Mouse (Mus musculus) lung, postnatal 0 days (tissue): ENCODE data around the gene Mlst8. TPM values are rescaled to one million over a fixed set of nuclear protein-coding genes. Genes with fewer than 3 reads are reported as not detected.

Source experiments
- ATAC-seq: fragments of 200-750 bp; cut with Nextera tagmentation; 2 replicates; pipeline ENCODE4 v1.8.0; 2017; ENCODE audit warnings: moderate library complexity
- DNase-seq: peaks from one replicate; pipeline ENCODE4 v3.0.0-alpha.2; 2016; ENCODE audit warnings: low spot score
- H3K27ac ChIP-seq: fragments of 300-500 bp; sonication (generic); 2 replicates; pipeline ENCODE4 v1.5.1; 2014; ENCODE audit warnings: antibody characterized with exemption, mild to moderate bottlenecking, low read length, mixed read lengths
- H3K27me3 ChIP-seq: fragments of 300-500 bp; sonication (generic); replicated peaks from 2 replicates; pipeline ENCODE4 v1.6.1; 2014; ENCODE audit warnings: low read length, mixed read lengths; ENCODE audit not compliant: insufficient read depth
- H3K36me3 ChIP-seq: fragments of 300-500 bp; sonication (generic); 2 replicates; pipeline ENCODE4 v1.6.1; 2014; ENCODE audit warnings: low read length, mixed read lengths; ENCODE audit not compliant: insufficient read depth
- H3K4me1 ChIP-seq: fragments of 300-500 bp; sonication (generic); 2 replicates; pipeline ENCODE4 v1.6.1; 2014; ENCODE audit warnings: antibody characterized with exemption, low read depth, low read length, mixed read lengths; ENCODE audit not compliant: insufficient read depth
- H3K4me2 ChIP-seq: fragments of 300-500 bp; sonication (generic); replicated peaks from 2 replicates; pipeline ENCODE4 v1.6.1; 2014; ENCODE audit warnings: low read depth, mild to moderate bottlenecking, low read length, moderate library complexity, mixed read lengths
- H3K4me3 ChIP-seq: fragments of 300-500 bp; sonication (generic); 2 replicates; pipeline ENCODE4 v1.5.1; 2014; ENCODE audit warnings: low read depth, low read length
- H3K9ac ChIP-seq: fragments of 300-500 bp; sonication (generic); replicated peaks from 2 replicates; pipeline ENCODE4 v1.6.1; 2014; ENCODE audit warnings: low read depth, mild to moderate bottlenecking
- H3K9me3 ChIP-seq: fragments of 300-500 bp; sonication (generic); 2 replicates; pipeline ENCODE4 v1.6.1; 2016; ENCODE audit warnings: low read length, mixed read lengths
- CTCF ChIP-seq: IDR thresholded peaks from 2 replicates; pipeline ENCODE4 v1.5.1; 2016; ENCODE audit warnings: antibody characterized with exemption, mild to moderate bottlenecking
- EP300 ChIP-seq: IDR thresholded peaks from 2 replicates; pipeline ENCODE4 v1.6.1; 2016; ENCODE audit warnings: antibody characterized with exemption, mild to moderate bottlenecking, control low read depth
- WGBS: fragments of 180-500 bp; shearing (Covaris S2); extraction: QIAGEN DNeasy Blood & Tissue Kit; methylation state at CpG from one replicate; pipeline ENCODE4 v1.1.7; 2014; 5-methylcytosine and 5-hydroxymethylcytosine counted together
- polyA plus RNA-seq: library from polyadenylated mRNA; unstranded; fragments of >200 nt; fragmentation: Nextera tagmentation; extraction: Ambion mirVana; gene quantifications from 2 replicates; pipeline ENCODE4 v1.2.1, GENCODE M21; 2015

Mlst8 gene
- polyA plus RNA-seq, 1 experiment from 2014 or later: 14.4 TPM

DNA sequence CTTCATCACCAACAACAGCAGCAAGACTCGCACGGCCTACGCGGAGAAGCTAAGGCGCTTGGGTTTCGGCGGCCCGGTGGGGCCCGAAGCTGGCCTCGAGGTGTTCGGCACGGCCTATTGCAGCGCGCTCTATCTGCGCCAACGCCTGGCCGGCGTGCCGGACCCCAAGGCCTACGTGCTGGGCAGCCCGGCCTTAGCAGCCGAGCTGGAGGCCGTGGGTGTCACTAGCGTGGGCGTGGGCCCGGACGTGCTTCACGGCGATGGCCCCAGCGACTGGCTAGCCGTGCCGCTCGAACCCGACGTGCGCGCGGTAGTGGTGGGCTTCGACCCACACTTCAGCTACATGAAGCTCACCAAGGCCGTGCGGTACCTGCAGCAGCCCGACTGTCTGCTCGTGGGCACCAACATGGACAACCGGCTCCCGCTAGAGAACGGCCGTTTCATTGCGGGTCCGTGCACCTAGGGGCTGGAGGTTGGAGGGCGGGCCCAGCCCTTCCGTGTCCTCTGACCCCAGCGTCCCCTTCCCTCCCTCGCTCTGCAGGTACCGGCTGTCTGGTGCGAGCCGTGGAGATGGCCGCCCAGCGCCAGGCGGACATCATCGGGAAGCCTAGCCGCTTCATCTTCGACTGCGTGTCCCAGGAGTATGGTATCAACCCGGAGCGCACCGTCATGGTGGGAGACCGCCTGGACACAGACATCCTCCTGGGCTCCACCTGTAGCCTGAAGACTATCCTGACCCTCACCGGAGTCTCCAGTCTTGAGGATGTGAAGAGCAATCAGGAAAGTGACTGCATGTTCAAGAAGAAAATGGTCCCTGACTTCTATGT is 8.0 kb downstream of the Mlst8 start:
- peak overlapping the region; percentile 85 for H3K4me2 ChIP-seq
- H3K9ac ChIP-seq: peak overlapping the region; percentile 64
- DNase-seq (peak; percentile 46), ATAC-seq (peak; percentile 43)
- peak overlapping the region; percentile 73 for H3K4me3 ChIP-seq
- H3K27ac ChIP-seq: peak overlapping the region; percentile 75
- no peaks in the 10 kb centered on the region for H3K9me3 ChIP-seq
- no peak for TF ChIP-seq CTCF
- TF ChIP-seq EP300: no peak
- peaks cover 20% of the 10 kb centered on the region; the same call in 1 of the 2 replicates for H3K4me1 ChIP-seq
- no peaks in the 10 kb centered on the region for H3K27me3 ChIP-seq
- under 1% methylated on average over 64 of the region's 68 CpGs for WGBS
- H3K36me3 ChIP-seq: peaks cover 12% of the 10 kb centered on the region; the same call in 1 of the 2 replicates

DNA sequence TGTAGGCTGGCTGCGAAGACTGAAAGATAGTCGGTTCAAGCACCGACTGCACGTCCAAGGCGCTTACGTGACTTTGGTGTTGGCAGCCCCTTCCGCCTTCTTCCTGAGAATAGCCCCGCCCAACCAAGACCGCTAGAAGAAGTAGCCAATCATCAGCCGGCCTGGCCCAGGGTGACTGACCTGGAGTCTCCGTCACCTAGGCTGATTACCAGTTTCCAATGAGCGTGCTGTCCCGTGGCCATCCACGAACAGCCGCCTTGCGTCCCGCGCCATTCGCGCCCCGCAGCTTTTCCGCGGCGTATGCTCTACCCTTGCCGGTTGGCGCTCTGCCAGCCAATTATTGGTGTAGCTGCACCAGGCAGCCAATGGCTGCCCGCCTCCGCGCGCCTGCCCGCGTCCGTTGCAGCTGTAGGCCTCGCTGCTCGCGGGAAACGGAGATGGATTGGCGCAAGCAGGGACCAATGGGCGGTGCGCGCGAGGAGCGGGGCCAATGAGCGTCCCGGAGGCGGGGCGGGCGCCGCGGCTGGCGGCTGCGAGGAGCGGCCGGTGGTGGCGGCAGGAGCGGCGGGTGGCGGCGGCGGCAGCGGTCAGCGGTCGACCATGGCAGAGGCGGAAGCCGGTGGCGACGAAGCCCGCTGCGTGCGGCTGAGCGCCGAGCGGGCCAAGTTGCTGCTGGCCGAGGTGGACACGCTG is 8.8 kb downstream of the Mlst8 start, which contains the start of the genes E4f1 and Pgp:
Gene E4f1 (minus strand): TSS at position 404 of the 693 bp plus-strand sequence.
Gene Pgp (plus strand): TSS at position 483 of the 693 bp plus-strand sequence.
- Histone ChIP-seq H3K36me3 (0 out of 2 replicates have a peak, but pooled peaks cover 4% of the 10 kb centered on the region), H3K9me3 (no peaks in the 10 kb centered on the region), H3K27me3 (no peaks in the 10 kb centered on the region), H3K4me3 (peak within 1 kb of the TSS; percentile 73), H3K9ac (peak within 1 kb of the TSS; percentile 64), H3K4me1 (peaks cover 20% of the 10 kb centered on the region; the same call in 1 of the 2 replicates), H3K4me2 (peak within 1 kb of the TSS; percentile 85), H3K27ac (peak within 1 kb of the TSS; percentile 75)
- DNase-seq (peak; percentile 99), ATAC-seq (peak; percentile 99)
- TF ChIP-seq CTCF: peak; percentile 19; the same call in 1 of the 2 replicates
- no peak for TF ChIP-seq EP300
- WGBS: under 1% methylated on average over 61 of the region's 75 CpGs

DNA sequence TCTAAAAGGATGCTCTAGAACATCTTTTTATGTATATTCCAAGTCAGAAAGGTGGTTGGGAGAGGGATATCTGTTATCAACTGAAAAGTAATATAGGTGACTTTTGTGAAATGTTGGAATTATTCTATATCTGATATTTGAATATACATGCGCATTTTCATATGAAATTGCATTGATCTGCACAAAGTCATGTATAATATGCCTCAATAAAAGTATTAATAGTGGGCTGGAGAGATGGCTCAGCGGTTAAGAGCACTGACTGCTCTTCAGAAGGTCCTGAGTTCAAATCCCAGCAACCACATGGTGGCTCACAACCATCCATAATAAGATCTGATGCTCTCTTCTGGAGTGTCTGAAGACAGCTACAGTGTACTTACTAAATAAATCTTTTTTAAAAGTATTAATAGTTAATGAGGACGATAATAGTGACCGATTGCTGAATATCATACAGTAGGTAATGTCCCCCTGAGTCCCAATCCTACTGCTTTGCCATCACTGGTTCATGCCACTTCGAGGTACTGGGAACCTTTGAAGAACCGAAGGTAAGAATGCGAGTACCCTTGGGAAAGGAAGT is 9.5 kb downstream of the Mlst8 start:
- Histone ChIP-seq H3K4me2 (peak overlapping the region; percentile 85), H3K27ac (peak overlapping the region; percentile 34), H3K9ac (peak overlapping the region; percentile 64; the same call in 1 of the 2 replicates), H3K27me3 (no peaks in the 10 kb centered on the region), H3K9me3 (no peaks in the 10 kb centered on the region), H3K4me3 (peak overlapping the region; percentile 73), H3K4me1 (peaks cover 20% of the 10 kb centered on the region; the same call in 1 of the 2 replicates), H3K36me3 (no peaks in the 10 kb centered on the region)
- TF ChIP-seq CTCF (no peak), EP300 (no peak)
- no peak for DNase-seq
- ATAC-seq: no peak
- 17% methylated on average over 7 of the region's 7 CpGs for WGBS

DNA sequence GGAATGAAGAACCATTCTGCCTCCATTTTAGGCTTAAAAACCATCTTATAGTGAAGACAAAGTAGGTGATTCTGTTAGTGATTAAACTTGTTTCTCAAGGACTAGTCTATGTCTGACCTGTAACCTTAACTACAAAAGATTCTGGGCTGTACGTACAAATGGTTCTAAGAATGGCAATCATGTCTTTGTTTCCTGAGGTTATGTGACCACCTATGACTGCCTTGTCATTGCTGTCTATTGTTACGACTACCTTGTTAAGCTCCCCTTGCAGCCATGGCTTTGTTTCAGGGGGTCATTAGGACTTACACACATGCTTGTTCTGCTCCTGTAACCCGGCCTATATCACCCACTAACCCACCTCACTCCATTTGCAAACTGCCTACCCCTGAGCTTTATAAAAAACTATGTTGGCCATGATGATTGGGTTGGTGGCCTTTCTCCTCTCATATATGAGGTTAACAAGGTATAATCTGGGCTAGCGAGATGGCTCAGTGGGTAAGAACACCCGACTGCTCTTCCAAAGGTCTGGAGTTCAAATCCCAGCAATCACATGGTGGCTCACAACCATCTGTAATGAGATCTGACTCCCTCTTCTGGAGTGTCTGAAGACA is 10.1 kb downstream of the Mlst8 start:
- H3K9ac ChIP-seq: no peak overlapping the region
- H3K27me3 ChIP-seq: no peaks in the 10 kb centered on the region
- peaks cover 20% of the 10 kb centered on the region; the same call in 1 of the 2 replicates for H3K4me1 ChIP-seq
- ATAC-seq: no peak
- no peak overlapping the region for H3K4me2 ChIP-seq
- no peaks in the 10 kb centered on the region for H3K9me3 ChIP-seq
- no peak for TF ChIP-seq CTCF
- TF ChIP-seq EP300: no peak
- no peaks in the 10 kb centered on the region for H3K36me3 ChIP-seq
- 88% methylated on average over 5 of the region's 5 CpGs for WGBS
- no peak for DNase-seq
- no peak overlapping the region for H3K4me3 ChIP-seq
- no peak overlapping the region for H3K27ac ChIP-seq

DNA sequence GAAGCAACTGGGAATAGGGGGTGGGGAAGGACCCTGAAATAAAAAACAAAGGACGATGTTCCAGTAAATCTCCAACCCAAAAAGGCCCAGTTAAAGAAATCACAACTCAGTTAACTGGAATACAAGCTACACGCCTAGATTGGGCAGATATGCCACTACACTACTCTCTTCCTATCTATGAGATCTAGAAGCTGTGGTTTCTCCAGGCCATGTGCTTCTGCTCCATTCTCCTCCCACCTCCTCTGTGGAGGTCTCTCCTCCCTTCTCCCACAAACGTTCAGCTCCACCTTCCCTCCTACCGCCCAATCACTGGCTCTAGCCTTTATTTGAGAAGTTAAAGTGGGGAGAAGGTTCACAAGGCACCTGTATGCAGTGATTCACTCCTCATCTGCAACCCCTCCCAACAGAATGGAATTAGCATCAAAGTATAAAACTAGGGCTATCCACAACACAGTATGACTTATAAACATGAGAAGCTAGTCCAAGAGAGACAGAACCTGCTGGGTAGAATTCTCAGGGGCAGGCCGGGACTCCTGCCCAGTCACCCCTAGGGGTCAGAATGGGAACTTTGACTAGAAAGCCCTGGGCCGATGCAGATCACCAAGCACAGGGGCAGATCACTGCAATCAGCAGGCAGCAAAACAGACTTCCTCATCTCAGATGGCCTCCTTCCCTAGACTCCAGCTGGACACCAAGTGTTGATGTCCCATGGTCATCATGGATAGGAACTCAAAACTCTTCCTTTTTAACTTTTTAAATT is 15.3 kb downstream of the Mlst8 start:
- no peak for DNase-seq
- no peak for ATAC-seq
- no peaks in the 10 kb centered on the region for H3K36me3 ChIP-seq
- no peak overlapping the region for H3K4me2 ChIP-seq
- TF ChIP-seq CTCF (no peak; the same call in 1 of the 2 replicates), EP300 (no peak)
- H3K9ac ChIP-seq: no peak overlapping the region
- no peaks in the 10 kb centered on the region for H3K27me3 ChIP-seq
- no peak overlapping the region for H3K4me3 ChIP-seq
- H3K4me1 ChIP-seq: no peaks in the 10 kb centered on the region
- 44% methylated on average over 6 of the region's 6 CpGs for WGBS
- no peaks in the 10 kb centered on the region for H3K9me3 ChIP-seq
- no peak overlapping the region for H3K27ac ChIP-seq
